ENCODE assay signal across 13 mouse cellular contexts in the genomic region with DNA sequence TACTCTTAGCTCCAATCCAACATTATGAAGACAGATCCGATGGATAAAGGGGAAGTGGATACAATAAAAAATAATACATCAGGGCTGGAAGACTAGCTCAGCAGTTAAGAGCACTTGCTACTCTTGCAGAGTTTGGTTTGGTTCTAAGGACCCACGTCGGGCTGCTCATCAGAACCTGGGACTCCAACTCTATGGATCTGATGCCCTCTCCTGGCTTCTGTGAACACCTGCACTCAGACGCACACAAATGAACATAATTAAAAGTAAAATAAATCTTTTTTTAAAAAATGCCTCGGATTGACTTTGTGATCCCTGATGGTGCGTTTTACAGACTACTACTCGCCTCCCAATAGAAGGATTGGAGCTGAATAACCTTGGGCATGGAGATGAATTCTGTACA. TPM values are rescaled to one million over a fixed set of nuclear protein-coding genes. Genes with fewer than 3 reads are reported as not detected.
DNase-seq lines count a peak whose midpoint lies in the region; ATAC-seq and TF ChIP-seq lines count a peak whose summit lies in the region.
"Had no signal": no experiment of that assay in that cellular context is flagged by ENCODE, and none has a peak within 500 bp of the region (broad histone marks: within the 10 kb centered on the region; RNA-seq: fewer than 3 reads in every experiment).

No protein-coding gene starts in this region.

- peaks cover 21% of the 10 kb centered on the region for H3K27me3 ChIP-seq in CH12.LX (replicated peaks)
- no peaks in the 10 kb centered on the region for H3K27me3 ChIP-seq in kidney, embryonic 14.5 days (ENCODE audit: control insufficient read depth, insufficient read depth, low read length)

- H3K9ac ChIP-seq in CH12.LX (ENCODE audit: insufficient read depth, low read depth) = no peak overlapping the region
- no peak overlapping the region for H3K9ac ChIP-seq in kidney, embryonic 14.5 days (ENCODE audit: low read depth, low read length)

- no peaks in the 10 kb centered on the region for H3K9me3 ChIP-seq in CH12.LX (replicated peaks; ENCODE audit: low read length)
- H3K9me3 ChIP-seq in kidney, embryonic 14.5 days (ENCODE audit: control insufficient read depth, low read length) = no peaks in the 10 kb centered on the region

- no peaks in the 10 kb centered on the region for H3K36me3 ChIP-seq in CH12.LX (replicated peaks in 1 of 2; ENCODE audit: control insufficient read depth in 1 of 2, insufficient read depth in 1 of 2, low read length in 1 of 2)
- no peaks in the 10 kb centered on the region for H3K36me3 ChIP-seq in kidney, embryonic 14.5 days (ENCODE audit: control insufficient read depth, insufficient read depth, low read length)

- peak; percentile 79 for TF ChIP-seq RAD21 in CH12.LX (IDR thresholded peaks at IDR 0.05; ENCODE audit: low read depth, low read length)

- TF ChIP-seq POLR2A in CH12.LX (IDR thresholded peaks at IDR 0.05; ENCODE audit: low read depth, low read length) = no peak
- no peak for TF ChIP-seq POLR2A in cortical plate, adult 2 months (IDR thresholded peaks at IDR 0.05; ENCODE audit: extremely low read depth, insufficient read depth, low read length)

- WGBS in kidney, embryonic 14.5 days = 53% methylated on average over 7 of the region's 7 CpGs

- TF ChIP-seq EP300 in CH12.LX (IDR thresholded peaks at IDR 0.05; ENCODE audit: low read length) = no peak

- no peak overlapping the region for H3K4me2 ChIP-seq in CH12.LX (ENCODE audit: insufficient read depth, low read depth, poor library complexity, severe bottlenecking)
- H3K4me2 ChIP-seq in kidney, embryonic 14.5 days (replicated peaks; ENCODE audit: low read depth, low read length) = no peak overlapping the region

- no peak for ATAC-seq in kidney, embryonic 14.5 days (ENCODE audit: low FRiP score, low TSS enrichment)

- no peak overlapping the region for H3K4me3 ChIP-seq in left cerebral cortex, adult 2 months
- H3K4me3 ChIP-seq in CH12.LX (replicated peaks in 1 of 3; ENCODE audit: low read depth in 2 of 3, low read length in 2 of 3, poor library complexity in 1 of 3) = no peak overlapping the region
- H3K4me3 ChIP-seq in cortical plate, adult 2 months (ENCODE audit: insufficient read depth, low read length) = no peak overlapping the region
- no peak overlapping the region for H3K4me3 ChIP-seq in kidney, embryonic 14.5 days (ENCODE audit: low read length)

- dilution Hi-C loops in CH12.LX (cut with MboI; ENCODE audit: extremely low pct_ligation_motif_present, extremely low pct_unique_long_range_greater_than_20kb, low sequenced_read_pairs) = no loop called here

- peak; percentile 62 for TF ChIP-seq CTCF in left cerebral cortex, adult 2 months (IDR thresholded peaks at IDR 0.05)
- peak; percentile 32 to 71; a peak in 3 of 4 replicates for TF ChIP-seq CTCF in CH12.LX (conservative IDR thresholded peaks at IDR 0.05 in 1 of 2, IDR thresholded peaks at IDR 0.05 in 1 of 2; ENCODE audit: low read depth in 2 of 2, low read length in 2 of 2)
- peak; percentile 60 for TF ChIP-seq CTCF in cortical plate, adult 2 months (IDR thresholded peaks at IDR 0.05; ENCODE audit: extremely low read depth, insufficient read depth, low read length)

- in situ Hi-C loops in CH12.LX (cut with MboI; ENCODE audit: low pct_ligation_motif_present, low pct_unique_long_range_greater_than_20kb, low sequenced_read_pairs) = no loop called here

- H3K4me1 ChIP-seq in CH12.LX (ENCODE audit: control insufficient read depth in 1 of 2, insufficient read depth in 2 of 2) = no peaks in the 10 kb centered on the region; a peak in 1 of 4 replicates
- H3K4me1 ChIP-seq in cortical plate, adult 2 months (ENCODE audit: control insufficient read depth, insufficient read depth, low read length) = no peaks in the 10 kb centered on the region
- 0 out of 2 replicates have a peak, but pooled peaks cover 3% of the 10 kb centered on the region for H3K4me1 ChIP-seq in kidney, embryonic 14.5 days (ENCODE audit: control insufficient read depth, insufficient read depth, low read length)

- DNase-seq in embryo, embryonic 10 days (ENCODE audit: low spot score) = peak; percentile 43
- DNase-seq in embryo, embryonic 9.5 days (ENCODE audit: extremely low spot score) = no peak
- DNase-seq in left cerebral cortex, adult 2 months (ENCODE audit: extremely low spot score in 1 of 2, low spot score in 2 of 2) = no peak
- DNase-seq in left cerebral cortex, adult 18-20 months (ENCODE audit: low spot score in 2 of 2) = no peak
- DNase-seq in CH12.LX (ENCODE audit: extremely low read depth) = peak; percentile 38
- no peak for DNase-seq in cerebellum, postnatal 25 days
- DNase-seq: adrenal gland, adult 2 months; cerebellum, adult 9-10 months; heart, postnatal 36 days; kidney, postnatal 25 days had no signal

- intact Hi-C loops in left cerebral cortex, adult 2 months (cut with DNase I) = loop anchor here (5.0 kb wide), 1 partner anchor 453 kb away; no protein-coding TSS in a partner anchor

- H3K27ac ChIP-seq in left cerebral cortex, adult 2 months = no peak overlapping the region
- H3K27ac ChIP-seq in CH12.LX (ENCODE audit: insufficient read depth, low read depth) = no peak overlapping the region
- H3K27ac ChIP-seq in cortical plate, adult 2 months (ENCODE audit: insufficient read depth, low read length) = no peak overlapping the region
- H3K27ac ChIP-seq in kidney, embryonic 14.5 days (ENCODE audit: low read depth, low read length) = no peak overlapping the region
- H3K27ac ChIP-seq: macrophage had no signal

- H3K79me2 ChIP-seq in CH12.LX (replicated peaks; ENCODE audit: control insufficient read depth, extremely low read depth, insufficient read depth, poor library complexity, severe bottlenecking) = no peaks in the 10 kb centered on the region

TF ChIP-seq in CH12.LX, 34 proteins besides CTCF, POLR2A, EP300 and RAD21:
- TF ChIP-seq CHD1 (IDR thresholded peaks at IDR 0.05; ENCODE audit: low read depth, low read length) (no peak), SMC3 (IDR thresholded peaks at IDR 0.05; ENCODE audit: low read depth, low read length) (peak; percentile 66)

RNA-seq across cellular contexts. Expression of a gene that starts 11.5 kb away (rescaled TPM):
- total RNA-seq in left cerebral cortex, adult 2 months (2021) = 10 to 100 TPM; 30.4 to 33.8 TPM
- total RNA-seq in left cerebral cortex, adult 18-20 months (2021) = 10 to 100 TPM; 30.0 to 35.9 TPM
- total RNA-seq in CH12.LX (2012; rRNA removed) (not detected in 2 replicates), CH12.LX (2014; rRNA removed) (not detected in 2 replicates)
- polyA plus RNA-seq in CH12.LX (2012; ENCODE audit: insufficient read length, low read depth) = not detected in 2 replicates
- polyA plus RNA-seq in cortical plate, adult 2 months (2012; rRNA removed) = 27.3 and 31.9 TPM in 2 replicates
- 0.28 and 0.33 TPM in 2 replicates for polyA plus RNA-seq in kidney, embryonic 14.5 days (2014; fragmentation: Nextera tagmentation; extraction: Ambion mirVana)
- total RNA-seq: heart, postnatal 36 days had no signal
- polyA plus RNA-seq: macrophage had no signal

RNA-seq across cellular contexts. Expression of a gene that starts 18.3 kb away (rescaled TPM):
- 10 to 100 TPM; 50.3 to 52.3 TPM for total RNA-seq in left cerebral cortex, adult 2 months (2021)
- 10 to 100 TPM; 47.3 to 51.8 TPM for total RNA-seq in left cerebral cortex, adult 18-20 months (2021)
- total RNA-seq in CH12.LX (2012; rRNA removed) = 28.2 and 28.6 TPM in 2 replicates
- 15.4 and 15.8 TPM in 2 replicates for total RNA-seq in CH12.LX (2014; rRNA removed)
- 31.5 and 38.6 TPM in 2 replicates for polyA plus RNA-seq in CH12.LX (2012; ENCODE audit: insufficient read length, low read depth)
- polyA plus RNA-seq in cortical plate, adult 2 months (2012; rRNA removed) = 69.9 and 70.6 TPM in 2 replicates
- 16.6 and 29.3 TPM in 2 replicates for polyA plus RNA-seq in kidney, embryonic 14.5 days (2014; fragmentation: Nextera tagmentation; extraction: Ambion mirVana)

RNA-seq across cellular contexts. Expression of a gene that starts 19.2 kb away (rescaled TPM):
- total RNA-seq in left cerebral cortex, adult 2 months (2021) = 10 to 100 TPM; 12.4 to 13.3 TPM
- total RNA-seq in left cerebral cortex, adult 18-20 months (2021) = 10 to 100 TPM; 13.9 to 15.3 TPM
- total RNA-seq in CH12.LX (2012; rRNA removed) (52.2 and 54.4 TPM in 2 replicates), CH12.LX (2014; rRNA removed) (43.2 and 44.9 TPM in 2 replicates)
- 51.0 and 53.1 TPM in 2 replicates for polyA plus RNA-seq in CH12.LX (2012; ENCODE audit: insufficient read length, low read depth)
- polyA plus RNA-seq in cortical plate, adult 2 months (2012; rRNA removed) = 11.4 and 12.7 TPM in 2 replicates
- polyA plus RNA-seq in kidney, embryonic 14.5 days (2014; fragmentation: Nextera tagmentation; extraction: Ambion mirVana) = 11.3 and 16.4 TPM in 2 replicates

RNA-seq across cellular contexts. Expression of a gene that starts 53.3 kb away (rescaled TPM):
- total RNA-seq in left cerebral cortex, adult 2 months (2021) = 10 to 100 TPM; 31.2 to 31.4 TPM
- total RNA-seq in left cerebral cortex, adult 18-20 months (2021) = 10 to 100 TPM; 31.8 to 33.9 TPM
- 34.9 and 35.3 TPM in 2 replicates for total RNA-seq in CH12.LX (2012; rRNA removed)
- 11.6 and 14.6 TPM in 2 replicates for total RNA-seq in CH12.LX (2014; rRNA removed)
- polyA plus RNA-seq in CH12.LX (2012; ENCODE audit: insufficient read length, low read depth) = 55.0 and 57.0 TPM in 2 replicates
- polyA plus RNA-seq in cortical plate, adult 2 months (2012; rRNA removed) = 28.0 and 28.6 TPM in 2 replicates
- 49.7 and 49.8 TPM in 2 replicates for polyA plus RNA-seq in kidney, embryonic 14.5 days (2014; fragmentation: Nextera tagmentation; extraction: Ambion mirVana)

RNA-seq across cellular contexts. Expression of a gene that starts 53.6 kb away (rescaled TPM):
- 10 to 100 TPM; 13.2 to 14.5 TPM for total RNA-seq in left cerebral cortex, adult 2 months (2021)
- total RNA-seq in left cerebral cortex, adult 18-20 months (2021) = 10 to 100 TPM; 12.1 to 12.8 TPM
- total RNA-seq in CH12.LX (2012; rRNA removed) (25.1 and 30.1 TPM in 2 replicates), CH12.LX (2014; rRNA removed) (25.6 and 29.6 TPM in 2 replicates)
- 24.7 and 26.2 TPM in 2 replicates for polyA plus RNA-seq in CH12.LX (2012; ENCODE audit: insufficient read length, low read depth)
- polyA plus RNA-seq in cortical plate, adult 2 months (2012; rRNA removed) = 14.2 and 15.2 TPM in 2 replicates
- 20.5 and 29.7 TPM in 2 replicates for polyA plus RNA-seq in kidney, embryonic 14.5 days (2014; fragmentation: Nextera tagmentation; extraction: Ambion mirVana)

Comparison
In these comparisons a context has a peak if more than half of its experiments do, and no peak if none do; other contexts are left out.
1. DNase-seq: peak in embryo, embryonic 10 days (single experiment) and CH12.LX (single experiment); none in embryo, embryonic 9.5 days (single experiment), left cerebral cortex, adult 2 months (0 of 2), left cerebral cortex, adult 18-20 months (0 of 2) and cerebellum, postnatal 25 days (0 of 2).
2. RNA of a gene that starts 11.5 kb away (total RNA-seq): 30.0 to 35.9 TPM in left cerebral cortex, adult 18-20 months and 30.4 to 33.8 TPM in left cerebral cortex, adult 2 months; not detected in CH12.LX; every median in the first group is over 10 times any median in the second.
3. Peak in every context shown above with its lines, with median percentiles within 50 percentile points of each other: CTCF ChIP-seq.